ENCODE assay signal across 8 mouse cellular contexts in genomic region chr5:21186821-21187220, GRCm38 (mm10). TPM values are rescaled to one million over a fixed set of nuclear protein-coding genes. Genes with fewer than 3 reads are reported as not detected.
DNase-seq lines count a peak whose midpoint lies in the region; ATAC-seq and TF ChIP-seq lines count a peak whose summit lies in the region.

No protein-coding gene starts in this region.

- 0 out of 2 replicates have a peak, but pooled peaks cover 3% of the 10 kb centered on the region for H3K27me3 ChIP-seq in forebrain, embryonic 12.5 days
- no peaks in the 10 kb centered on the region for H3K27me3 ChIP-seq in liver, embryonic 16.5 days (ENCODE audit: control insufficient read depth, insufficient read depth, low read depth, low read length)

- intact Hi-C loops in gastrocnemius, adult 2 months (cut with DNase I), result no loop called here
- intact Hi-C loops in gastrocnemius, postnatal 36 days (cut with DNase I), result no loop called here

- peak overlapping the region; percentile 84 for H3K4me2 ChIP-seq in forebrain, embryonic 12.5 days
- H3K4me2 ChIP-seq in liver, embryonic 16.5 days (ENCODE audit: low read depth, low read length), result peak overlapping the region; percentile 87

- H3K4me3 ChIP-seq in gastrocnemius, adult 2 months, result peak overlapping the region; percentile 87
- H3K4me3 ChIP-seq in forebrain, embryonic 12.5 days (replicated peaks), result peak overlapping the region; percentile 54
- H3K4me3 ChIP-seq in liver, embryonic 16.5 days (ENCODE audit: low read depth, low read length), result peak overlapping the region; percentile 67

- no peaks in the 10 kb centered on the region for H3K36me3 ChIP-seq in forebrain, embryonic 12.5 days (replicated peaks)
- no peaks in the 10 kb centered on the region for H3K36me3 ChIP-seq in liver, embryonic 16.5 days (ENCODE audit: control insufficient read depth, insufficient read depth)

- no peak for TF ChIP-seq CTCF in gastrocnemius, adult 2 months (IDR thresholded peaks at IDR 0.05)

- peak; percentile 37; the same call in 1 of the 2 replicates for ATAC-seq in forebrain, embryonic 12.5 days (ENCODE audit: low FRiP score)
- no peak for ATAC-seq in liver, embryonic 16.5 days (ENCODE audit: low read depth)

- no peak for DNase-seq in gastrocnemius, adult 2 months
- DNase-seq in gastrocnemius, postnatal 4 days (ENCODE audit: low spot score in 2 of 2), result no peak
- peak; percentile 73 for DNase-seq in A20 (ENCODE audit: low read depth, low spot score)
- DNase-seq in frontal cortex, postnatal 14 days (ENCODE audit: low spot score in 2 of 2), result no peak
- no peak for DNase-seq in gastrocnemius, postnatal 36 days
- no peak for DNase-seq in adrenal gland, postnatal 14 days

- no peaks in the 10 kb centered on the region for H3K9me3 ChIP-seq in forebrain, embryonic 12.5 days
- no peaks in the 10 kb centered on the region for H3K9me3 ChIP-seq in liver, embryonic 16.5 days (replicated peaks; ENCODE audit: control insufficient read depth, low read length)

- 7% methylated on average over 4 of the region's 4 CpGs for WGBS in forebrain, embryonic 12.5 days
- WGBS in liver, embryonic 16.5 days (ENCODE audit: insufficient replicate concordance), result 14% methylated on average over 4 of the region's 4 CpGs

- H3K9ac ChIP-seq in forebrain, embryonic 12.5 days, result no peak overlapping the region
- H3K9ac ChIP-seq in liver, embryonic 16.5 days (ENCODE audit: low read depth, low read length), result no peak overlapping the region; the same call in 1 of the 2 replicates

- peaks cover 12% of the 10 kb centered on the region for H3K4me1 ChIP-seq in forebrain, embryonic 12.5 days
- H3K4me1 ChIP-seq in liver, embryonic 16.5 days (ENCODE audit: control insufficient read depth, low read depth, low read length), result peaks cover 2% of the 10 kb centered on the region; the same call in 1 of the 2 replicates

- H3K27ac ChIP-seq in gastrocnemius, adult 2 months, result peak overlapping the region; percentile 78; the same call in 1 of the 2 replicates
- no peak overlapping the region for H3K27ac ChIP-seq in forebrain, embryonic 12.5 days
- H3K27ac ChIP-seq in liver, embryonic 16.5 days (ENCODE audit: low read length), result no peak overlapping the region

RNA-seq across cellular contexts. Expression of gene Gsap, which starts 0.8 kb away (rescaled TPM):
- 1 to 10 TPM in 1 of 2 experiments, under 1 TPM in 1; 0.94 to 1.1 TPM for total RNA-seq in gastrocnemius, adult 2 months (2021)
- total RNA-seq in gastrocnemius, postnatal 4 days (2021), result 1 to 10 TPM; 6.0 to 7.1 TPM
- polyA plus RNA-seq in forebrain, embryonic 12.5 days (2016; fragmentation: Nextera tagmentation; extraction: Ambion mirVana), result 2.8 and 3.6 TPM in 2 replicates
- polyA plus RNA-seq in liver, embryonic 16.5 days (2015; fragmentation: Nextera tagmentation; extraction: Ambion mirVana), result 2.4 and 2.5 TPM in 2 replicates
- 1 to 10 TPM; 1.3 to 1.4 TPM for total RNA-seq in gastrocnemius, postnatal 36 days (2021)
- 5.8 and 6.0 TPM in 2 replicates for total RNA-seq in adrenal gland, postnatal 14 days (2021)
